Mouse (Mus musculus): ENCODE measurements at regions not wholly inside any gene's neighbourhood (a gene's known extent, or its start where the extent isn't known, plus 50 kb on each side); places are given as distances from the start of the nearest gene placed in this dataset.

DNA sequence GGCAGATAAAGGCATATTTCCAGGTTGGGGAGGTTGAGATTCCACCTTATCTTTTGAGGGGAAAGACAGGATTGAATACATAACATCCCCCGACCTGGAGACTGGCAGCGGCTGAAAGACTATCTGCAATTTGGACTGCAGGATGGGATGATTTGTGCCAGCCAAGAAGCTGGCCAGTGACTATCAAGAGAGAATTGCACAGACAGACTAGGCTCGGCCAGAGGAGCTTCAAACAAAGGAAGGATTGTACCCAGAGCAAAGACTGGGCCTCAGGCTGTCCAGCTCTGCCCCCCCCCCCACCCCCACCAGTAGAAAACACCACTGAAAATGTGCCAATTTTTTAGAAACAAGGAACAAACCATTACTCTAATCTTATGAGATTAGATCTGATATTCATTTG lies 73.0 kb upstream of the Fam3c start:
- no peak for TF ChIP-seq CTCF (IDR thresholded peaks at IDR 0.05; ENCODE audit: low read depth, low read length)
- no peak for TF ChIP-seq POLR2A (IDR thresholded peaks at IDR 0.05; ENCODE audit: borderline replicate concordance, low read depth, low read length)
